Mouse (Mus musculus): ENCODE data around the gene Slc39a11.

DNA sequence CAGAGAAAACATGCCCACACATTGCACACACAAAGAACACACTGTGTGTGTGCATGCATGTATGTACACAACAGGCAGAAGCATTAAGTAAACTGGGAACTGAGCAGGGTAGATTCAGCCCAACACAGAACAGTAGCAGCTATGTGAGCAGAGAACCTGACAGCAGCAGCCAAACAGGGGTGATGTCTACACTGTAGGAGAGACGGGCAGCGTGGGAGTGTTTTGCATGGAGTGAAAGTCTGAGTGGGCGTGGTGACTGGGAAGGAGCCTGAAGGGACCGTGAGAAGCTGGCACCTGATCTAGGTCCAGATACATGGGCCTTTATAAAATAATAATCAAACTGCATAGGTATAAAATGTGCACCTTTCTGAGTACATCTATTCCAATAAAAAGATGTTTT is 89.7 kb downstream of the Slc39a11 start:
- TF ChIP-seq CTCF (IDR thresholded peaks at IDR 0.05; ENCODE audit: low read depth) (no peak), EP300 (IDR thresholded peaks at IDR 0.05; ENCODE audit: low read depth) (no peak)
